Mouse (Mus musculus) heart, embryonic 15.5 days (tissue): ENCODE results near the gene Rnasek. TPM values are rescaled to one million over a fixed set of nuclear protein-coding genes. Genes with fewer than 3 reads are reported as not detected.
A peak's percentile ranks its signal among the peaks of the same experiment; 100 is the strongest.

Source experiments
- ATAC-seq: fragments of 200-750 bp; cut with Nextera tagmentation; replicated peaks from 2 replicates; pipeline ENCODE4 v1.8.0; 2017; ENCODE audit warnings: low read depth, moderate TSS enrichment; ENCODE audit not compliant: insufficient number of reproducible peaks, insufficient read depth, low FRiP score
- H3K27ac ChIP-seq: fragments of 300-500 bp; sonication (generic); 2 replicates; pipeline ENCODE4 v1.5.1; 2015; ENCODE audit warnings: mild to moderate bottlenecking, inconsistent platforms
- H3K27me3 ChIP-seq: fragments of 300-500 bp; sonication (generic); 2 replicates; pipeline ENCODE4 v1.6.1; 2015; ENCODE audit warnings: inconsistent platforms
- H3K36me3 ChIP-seq: fragments of 300-500 bp; sonication (generic); 2 replicates; pipeline ENCODE4 v1.6.1; 2015; ENCODE audit warnings: mild to moderate bottlenecking, inconsistent platforms
- H3K4me1 ChIP-seq: fragments of 300-500 bp; sonication (generic); replicated peaks from 2 replicates; pipeline ENCODE4 v1.6.1; 2015; ENCODE audit warnings: inconsistent platforms
- H3K4me2 ChIP-seq: fragments of 300-500 bp; sonication (generic); 2 replicates; pipeline ENCODE4 v1.6.1; 2015; ENCODE audit warnings: inconsistent platforms, mild to moderate bottlenecking, moderate library complexity
- H3K4me3 ChIP-seq: fragments of 300-500 bp; sonication (generic); 2 replicates; pipeline ENCODE4 v1.5.1; 2015; ENCODE audit warnings: mild to moderate bottlenecking, inconsistent platforms
- H3K9ac ChIP-seq: fragments of 300-500 bp; sonication (generic); 2 replicates; pipeline ENCODE4 v1.6.1; 2015; ENCODE audit warnings: mild to moderate bottlenecking, inconsistent platforms
- H3K9me3 ChIP-seq: fragments of 300-500 bp; sonication (generic); replicated peaks from 2 replicates; pipeline ENCODE4 v1.6.1; 2016; ENCODE audit warnings: inconsistent platforms
- WGBS: fragments of 180-500 bp; shearing (Covaris S2); methylation state at CpG from one replicate; pipeline ENCODE4 v1.1.7; 2015; ENCODE audit warnings: mixed read lengths; 5-methylcytosine and 5-hydroxymethylcytosine counted together
- polyA plus RNA-seq: library from polyadenylated mRNA; unstranded; fragments of >200 nt; fragmentation: Nextera tagmentation; extraction: Ambion mirVana; gene quantifications from 2 replicates; pipeline ENCODE4 v1.2.1, GENCODE M21; 2015

The Rnasek gene
- polyA plus RNA-seq, 1 experiment from 2014 or later, result 215 TPM

DNA sequence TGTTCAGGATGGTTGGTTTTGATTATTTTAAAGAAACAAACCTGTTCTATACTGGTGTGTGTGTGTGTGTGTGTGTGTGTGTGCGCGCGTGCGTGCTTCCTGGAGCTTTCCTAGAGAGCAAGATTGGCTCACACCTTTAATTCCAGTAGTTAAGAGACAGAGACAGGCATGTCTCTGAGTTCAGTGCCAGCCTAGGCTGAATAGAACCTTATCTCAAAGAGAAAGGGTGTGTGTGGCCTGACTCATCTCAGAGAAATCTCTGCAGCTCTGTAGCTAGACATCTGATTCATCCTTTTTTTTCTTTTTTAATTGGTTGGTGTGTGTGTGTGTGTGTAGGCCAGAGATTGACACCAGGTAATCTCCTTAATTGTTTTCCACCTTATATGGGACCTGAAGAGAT, 19.4 kb upstream of the Rnasek start:
- Histone ChIP-seq H3K36me3 (no peaks in the 10 kb centered on the region), H3K4me1 (peaks cover 12% of the 10 kb centered on the region), H3K9ac (no peak overlapping the region), H3K9me3 (no peaks in the 10 kb centered on the region), H3K27ac (no peak overlapping the region), H3K4me3 (no peak overlapping the region), H3K27me3 (peaks cover 19% of the 10 kb centered on the region), H3K4me2 (no peak overlapping the region)
- WGBS, result 93% methylated on average over 4 of the region's 4 CpGs
- no peak for ATAC-seq

DNA sequence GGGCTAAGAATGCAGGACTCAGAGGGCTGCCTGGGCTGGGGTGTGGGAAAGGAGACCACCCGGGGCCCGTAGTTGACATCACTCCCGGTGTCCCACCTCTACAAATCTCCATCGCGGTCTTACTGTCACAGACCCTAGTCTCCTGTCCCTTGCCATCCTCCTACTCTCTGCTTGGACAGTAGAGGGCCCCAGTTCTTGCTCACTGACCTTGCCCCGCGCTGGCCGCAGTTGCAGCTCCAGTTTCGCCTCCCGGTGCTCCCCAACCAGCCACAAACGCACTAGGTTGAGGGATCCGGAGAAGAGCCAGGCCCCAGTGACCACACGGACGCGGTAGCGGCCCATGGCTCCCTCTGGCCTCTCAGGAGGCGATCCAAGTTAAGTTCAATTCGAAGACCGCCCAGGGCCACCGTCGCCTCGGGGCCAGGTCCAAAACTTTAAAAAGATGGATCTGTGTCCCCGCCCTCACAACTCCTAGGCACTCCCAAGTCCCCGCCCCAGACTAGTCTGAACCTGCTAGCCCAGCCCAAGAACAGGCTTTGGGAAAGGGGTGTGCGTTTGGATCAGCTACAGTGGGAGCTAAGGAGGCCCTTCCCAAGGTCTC, 15.4 kb upstream of the Rnasek start, which contains the start of gene Alox12:
TSS of gene Alox12 (minus strand) at position 423 of the 601 bp plus-strand sequence.
- Histone ChIP-seq H3K4me1 (peaks cover 15% of the 10 kb centered on the region), H3K4me2 (peak within 1 kb of the TSS; percentile 78), H3K27ac (no peak within 1 kb of the TSS), H3K27me3 (peaks cover 37% of the 10 kb centered on the region), H3K9ac (peak within 1 kb of the TSS; percentile 56), H3K36me3 (no peaks in the 10 kb centered on the region), H3K4me3 (peak within 1 kb of the TSS; percentile 49), H3K9me3 (no peaks in the 10 kb centered on the region)
- under 1% methylated on average over 25 of the region's 25 CpGs for WGBS
- ATAC-seq, result peak; percentile 60; the same call in 1 of the 2 replicates

DNA sequence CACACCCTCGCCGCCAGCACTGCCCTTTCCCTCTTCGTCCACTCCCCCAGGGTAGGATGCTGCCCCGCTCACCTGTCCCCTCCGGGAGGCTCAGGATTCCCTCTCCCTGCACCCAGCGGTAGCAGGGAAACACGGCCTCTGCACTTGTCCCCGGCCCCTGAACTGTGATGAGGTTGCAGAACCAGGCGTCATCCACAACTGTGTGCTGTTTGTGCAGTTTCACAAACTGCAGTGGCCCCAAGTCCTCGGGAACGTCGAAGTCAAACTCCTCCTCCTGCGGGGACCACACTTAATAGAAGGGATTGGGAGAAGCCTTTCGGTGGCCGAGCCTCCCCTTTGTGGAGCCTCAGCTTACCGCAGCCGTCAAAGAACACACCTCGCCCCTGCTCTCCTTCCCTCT, 14.7 kb upstream of the Rnasek start:
- peak overlapping the region; percentile 56; the same call in 1 of the 2 replicates for H3K9ac ChIP-seq
- no peak for ATAC-seq
- peak overlapping the region; percentile 78 for H3K4me2 ChIP-seq
- peak overlapping the region; percentile 49 for H3K4me3 ChIP-seq
- WGBS, result 7% methylated on average over 18 of the region's 18 CpGs
- H3K27ac ChIP-seq, result no peak overlapping the region
- peaks cover 37% of the 10 kb centered on the region for H3K27me3 ChIP-seq
- no peaks in the 10 kb centered on the region for H3K9me3 ChIP-seq
- peaks cover 15% of the 10 kb centered on the region for H3K4me1 ChIP-seq
- H3K36me3 ChIP-seq, result no peaks in the 10 kb centered on the region

DNA sequence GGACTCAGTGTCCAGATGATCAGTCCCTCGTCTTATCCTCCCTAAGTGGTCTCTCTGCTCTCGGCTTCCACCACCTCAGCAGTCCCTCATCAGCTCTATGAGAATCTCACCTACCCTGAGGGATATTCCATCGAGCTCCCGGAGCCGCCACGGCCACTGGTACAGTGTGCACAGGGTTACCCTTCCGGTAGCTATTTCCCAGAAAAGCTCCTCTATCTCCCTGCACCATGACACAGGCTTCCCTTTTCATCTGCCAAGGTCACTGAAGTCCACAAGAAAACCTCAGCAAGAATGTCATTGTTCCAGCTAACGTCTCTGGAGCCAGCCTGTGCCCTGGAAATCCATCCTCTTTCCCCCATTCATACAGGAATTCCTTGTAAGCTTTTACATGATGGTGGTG, 12.2 kb upstream of the Rnasek start:
- H3K27me3 ChIP-seq, result peaks cover 36% of the 10 kb centered on the region

DNA sequence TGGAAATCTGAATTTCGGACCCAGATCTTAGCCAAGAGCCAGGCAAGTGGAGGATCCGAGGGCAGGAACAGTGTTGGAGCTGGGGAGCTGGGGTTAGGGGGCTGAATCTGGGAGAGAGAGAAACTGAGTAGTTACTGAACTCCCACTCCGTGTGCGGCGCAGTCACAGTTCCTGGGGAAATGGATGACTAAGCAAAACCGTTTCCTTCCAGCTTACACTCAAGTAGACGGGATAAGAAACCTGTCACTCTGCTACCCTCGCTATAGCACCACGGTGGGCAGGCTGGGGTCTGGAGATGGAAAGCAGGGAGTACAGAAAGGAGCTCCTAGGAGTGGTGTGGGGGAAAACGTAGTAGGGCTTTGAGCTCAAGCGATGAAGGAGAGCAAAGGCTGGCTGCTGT, 10.5 kb upstream of the Rnasek start:
- Histone ChIP-seq H3K4me2 (no peak overlapping the region), H3K36me3 (no peaks in the 10 kb centered on the region), H3K9ac (no peak overlapping the region), H3K27ac (no peak overlapping the region), H3K9me3 (no peaks in the 10 kb centered on the region), H3K4me3 (no peak overlapping the region), H3K4me1 (peaks cover 13% of the 10 kb centered on the region), H3K27me3 (peaks cover 42% of the 10 kb centered on the region)
- WGBS, result 50% methylated on average over 11 of the region's 11 CpGs
- ATAC-seq, result no peak

More for the DNA sequence above, 12.2 kb upstream of the Rnasek start:
- H3K4me2 ChIP-seq, result no peak overlapping the region
- H3K4me3 ChIP-seq, result no peak overlapping the region
- H3K27ac ChIP-seq, result no peak overlapping the region
- 64% methylated on average over 8 of the region's 8 CpGs for WGBS
- ATAC-seq, result no peak
- peaks cover 15% of the 10 kb centered on the region for H3K4me1 ChIP-seq
- no peaks in the 10 kb centered on the region for H3K36me3 ChIP-seq
- H3K9ac ChIP-seq, result no peak overlapping the region
- no peaks in the 10 kb centered on the region for H3K9me3 ChIP-seq

DNA sequence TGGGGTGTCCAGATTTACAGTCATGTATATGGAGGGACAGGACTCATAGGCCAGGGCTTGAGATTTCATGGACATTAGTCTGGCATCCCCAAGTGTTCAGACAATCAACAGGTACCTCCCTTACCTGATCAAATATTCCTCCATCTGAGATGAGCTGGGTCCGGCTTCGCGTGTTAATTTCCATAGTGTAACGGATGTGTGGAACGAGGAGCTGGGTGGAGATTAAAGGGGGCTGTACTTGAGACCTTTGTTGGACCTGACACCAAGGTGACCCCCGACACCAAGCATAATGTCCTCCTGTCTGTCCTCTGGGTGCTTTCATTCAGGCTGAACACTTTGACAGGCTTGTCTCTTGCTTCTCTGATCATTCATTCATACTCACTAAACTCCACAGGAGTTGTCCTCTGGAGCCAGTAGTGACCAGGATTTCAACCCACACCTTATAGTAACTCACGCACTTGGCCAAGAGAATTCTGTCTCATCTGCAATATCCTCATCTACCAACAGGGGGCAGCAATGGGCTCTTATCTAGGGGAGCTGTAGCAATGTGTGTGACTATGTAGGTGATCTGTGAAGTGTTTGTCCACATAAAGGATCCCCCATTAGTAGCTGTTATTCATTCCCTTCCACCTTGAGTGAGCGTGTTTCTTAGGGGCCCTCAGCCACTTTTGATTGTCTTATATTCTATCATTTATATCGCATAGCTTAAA, 7.6 kb upstream of the Rnasek start:
- Histone ChIP-seq H3K4me2 (no peak overlapping the region), H3K9me3 (no peaks in the 10 kb centered on the region), H3K27me3 (peaks cover 20% of the 10 kb centered on the region; the same call in 1 of the 2 replicates), H3K4me3 (no peak overlapping the region), H3K4me1 (no peaks in the 10 kb centered on the region), H3K9ac (no peak overlapping the region), H3K36me3 (no peaks in the 10 kb centered on the region), H3K27ac (no peak overlapping the region)
- no peak; the same call in 1 of the 2 replicates for ATAC-seq
- WGBS, result 47% methylated on average over 9 of the region's 9 CpGs

DNA sequence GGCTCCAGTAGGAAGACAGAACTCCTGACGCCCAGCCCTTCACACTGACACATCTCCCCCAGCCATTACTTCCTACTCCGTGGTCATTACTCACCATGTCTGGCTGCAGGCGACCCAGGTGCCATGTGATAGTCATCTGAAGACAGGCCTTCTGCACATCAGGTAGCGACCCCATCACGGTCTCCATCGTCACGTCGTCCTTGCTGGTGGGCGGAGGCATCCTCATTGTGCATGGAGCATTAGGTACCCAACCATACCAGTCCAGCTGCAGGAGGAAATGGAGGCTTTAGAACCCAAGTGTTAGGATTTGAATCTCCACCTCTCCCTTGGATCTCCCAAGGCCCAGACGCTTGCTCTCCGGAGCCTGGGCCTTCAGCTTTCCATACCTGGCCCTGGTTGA, 2.9 kb upstream of the Rnasek start:
- Histone ChIP-seq H3K9ac (no peak overlapping the region), H3K4me3 (no peak overlapping the region), H3K27ac (no peak overlapping the region), H3K4me1 (peaks cover 14% of the 10 kb centered on the region), H3K36me3 (no peaks in the 10 kb centered on the region), H3K27me3 (peaks cover 18% of the 10 kb centered on the region; the same call in 1 of the 2 replicates), H3K4me2 (no peak overlapping the region), H3K9me3 (no peaks in the 10 kb centered on the region)
- ATAC-seq, result no peak
- WGBS, result 62% methylated on average over 11 of the region's 11 CpGs

DNA sequence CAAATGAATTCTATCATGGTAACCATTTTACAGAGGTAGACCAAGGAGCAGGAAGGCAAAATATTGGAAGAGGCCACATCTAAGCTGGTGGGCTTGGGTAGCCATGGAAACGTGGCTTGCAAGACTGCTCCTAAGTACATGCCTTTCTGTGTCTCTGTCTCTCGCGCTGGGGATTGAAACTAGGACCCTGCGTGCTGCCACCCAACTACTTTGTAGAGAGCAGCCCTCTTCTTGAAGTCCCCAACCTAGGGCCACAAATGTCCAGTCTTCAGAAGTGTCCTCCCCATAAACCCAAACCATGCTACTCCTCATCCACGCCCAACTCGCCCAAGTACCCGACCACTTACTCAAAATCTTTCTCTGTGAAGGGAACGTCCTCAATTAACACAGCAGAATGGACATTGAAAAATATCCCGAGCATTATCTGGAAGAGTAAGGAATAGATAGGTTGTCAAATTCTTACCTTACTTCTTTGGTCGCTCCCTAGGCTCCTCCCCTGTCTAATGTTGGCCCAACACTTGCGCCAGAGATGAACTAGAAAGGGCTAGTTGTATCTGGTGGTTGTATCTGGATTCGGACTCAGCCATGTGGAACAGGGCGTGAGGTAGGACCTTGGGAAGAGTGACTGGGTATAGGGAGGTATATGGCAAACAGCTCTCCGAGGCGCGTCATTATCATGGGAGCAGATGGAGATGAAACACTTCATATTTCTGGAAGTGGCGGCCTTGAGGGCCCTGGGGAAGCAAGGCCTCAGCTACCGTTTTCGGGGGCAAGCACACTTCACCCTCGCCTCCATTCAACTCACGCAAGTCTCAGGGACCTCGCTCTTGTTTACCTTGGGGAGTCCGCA, 826 bp downstream of the Rnasek start:
- H3K4me1 ChIP-seq, result peaks cover 32% of the 10 kb centered on the region
- WGBS, result 11% methylated on average over 23 of the region's 23 CpGs
- H3K9me3 ChIP-seq, result no peaks in the 10 kb centered on the region
- peak overlapping the region; percentile 94 for H3K9ac ChIP-seq
- no peak for ATAC-seq
- no peaks in the 10 kb centered on the region for H3K27me3 ChIP-seq
- H3K4me2 ChIP-seq, result peak overlapping the region; percentile 90
- peaks cover 13% of the 10 kb centered on the region; the same call in 1 of the 2 replicates for H3K36me3 ChIP-seq
- peak overlapping the region; percentile 93 for H3K4me3 ChIP-seq
- H3K27ac ChIP-seq, result peak overlapping the region; percentile 93

DNA sequence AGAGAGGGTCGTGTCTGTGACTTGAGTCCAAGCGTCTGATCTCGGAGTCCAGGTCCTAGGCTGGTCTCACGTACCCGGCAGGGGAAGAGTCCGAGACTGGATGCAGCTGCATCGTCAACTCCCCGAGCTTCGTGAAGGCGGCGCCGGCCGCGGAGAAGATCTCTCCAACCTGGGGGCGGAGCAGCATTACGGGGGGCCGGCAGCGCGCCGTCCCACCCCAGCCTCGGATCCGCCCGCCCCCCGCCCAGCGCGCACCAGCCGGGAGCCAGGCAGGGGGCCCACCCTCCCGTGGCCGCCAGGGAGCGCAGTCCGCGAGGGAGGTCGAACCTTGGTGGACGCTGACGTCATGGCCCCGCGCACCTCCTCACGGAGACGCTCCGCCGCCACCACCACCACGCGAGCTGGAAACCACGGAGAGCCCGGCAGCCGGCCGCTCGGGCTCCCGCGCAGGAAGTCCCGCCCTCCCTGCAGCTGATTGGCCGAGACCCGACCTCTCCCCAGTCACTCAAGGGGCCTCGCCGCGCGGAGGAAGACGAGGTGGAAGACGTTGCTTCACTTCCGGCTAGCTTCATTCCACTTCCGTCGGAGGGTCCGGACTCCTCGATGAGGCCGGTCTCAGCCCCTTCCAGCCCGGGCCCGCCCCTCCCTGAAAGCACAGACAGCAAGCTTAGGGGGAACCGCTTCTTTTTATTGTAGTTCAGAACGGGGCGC, 2.0 kb downstream of the Rnasek start, which contains the start of gene 0610010K14Rik:
TSS of gene 0610010K14Rik (minus strand) at position 458 of the 711 bp plus-strand sequence.
- 1% methylated on average over 58 of the region's 70 CpGs for WGBS
- H3K36me3 ChIP-seq, result peaks cover 13% of the 10 kb centered on the region; the same call in 1 of the 2 replicates
- peak within 1 kb of the TSS; percentile 90 for H3K4me2 ChIP-seq
- H3K27me3 ChIP-seq, result no peaks in the 10 kb centered on the region
- peak; percentile 92 for ATAC-seq
- peak within 1 kb of the TSS; percentile 93 for H3K27ac ChIP-seq
- H3K4me3 ChIP-seq, result peak within 1 kb of the TSS; percentile 93
- peak within 1 kb of the TSS; percentile 94 for H3K9ac ChIP-seq
- no peaks in the 10 kb centered on the region for H3K9me3 ChIP-seq
- peaks cover 39% of the 10 kb centered on the region for H3K4me1 ChIP-seq

DNA sequence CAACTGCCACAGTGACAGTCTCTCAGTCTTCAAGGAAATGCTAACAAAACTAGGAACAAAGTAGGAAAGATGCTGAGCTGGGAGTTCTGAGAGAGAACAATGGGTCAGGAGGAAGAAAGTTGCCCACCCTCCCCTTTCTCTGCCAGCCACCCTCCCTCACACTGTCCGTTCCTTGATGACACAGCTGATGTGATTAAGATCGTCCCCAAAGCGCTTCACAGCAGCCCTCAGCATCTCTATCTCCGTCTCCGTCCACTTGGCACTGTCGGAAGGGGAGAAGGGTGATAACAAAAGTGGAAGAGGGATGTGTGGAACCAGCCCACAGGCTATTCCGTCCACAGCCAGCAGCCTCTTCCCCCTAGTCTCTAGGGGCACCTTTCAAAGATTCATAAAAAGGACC, 2.9 kb downstream of the Rnasek start:
- Histone ChIP-seq H3K27me3 (no peaks in the 10 kb centered on the region), H3K4me3 (peak overlapping the region; percentile 93), H3K9ac (peak overlapping the region; percentile 78), H3K4me2 (peak overlapping the region; percentile 90), H3K36me3 (peaks cover 13% of the 10 kb centered on the region; the same call in 1 of the 2 replicates), H3K9me3 (no peaks in the 10 kb centered on the region), H3K4me1 (peaks cover 43% of the 10 kb centered on the region), H3K27ac (peak overlapping the region; percentile 93)
- WGBS, result 19% methylated on average over 7 of the region's 7 CpGs
- no peak for ATAC-seq
